Mouse (Mus musculus) kidney, adult 2 months (tissue): ENCODE results near the gene Galnt10.

Experiments
- CTCF ChIP-seq: fragments of 200-500 bp; conservative IDR thresholded peaks from 2 replicates; pipeline ENCODE4 v1.5.1; 2011; ENCODE audit warnings: low read depth, mild to moderate bottlenecking, control low read depth, low read length, moderate library complexity, mixed read lengths; ENCODE audit not compliant: insufficient read depth, insufficient read length
- POLR2A ChIP-seq: fragments of 200-500 bp; IDR thresholded peaks from one replicate; pipeline ENCODE4 v1.6.1; 2011; ENCODE audit warnings: low read depth, low read length, control low read depth

- TF ChIP-seq CTCF = no peak
- TF ChIP-seq POLR2A = no peak
Measured at GRCm38 (mm10) chr11:57831281-57831781, 186.1 kb downstream of the Galnt10 start.
